Mouse (Mus musculus) left cerebral cortex, adult 18-20 months (tissue): ENCODE results near the gene Dyrk1a. TPM values are rescaled to one million over a fixed set of nuclear protein-coding genes. Genes with fewer than 3 reads are reported as not detected.

Experiments used
- DNase-seq, 2 experiments: peaks; one replicate each; pipeline ENCODE4 v3.0.0; 2021 to 2022; ENCODE audit warnings: low spot score in 2 of 2, mixed read lengths in 1 of 2
- total RNA-seq, 2 experiments: library from RNA; stranded (reverse); gene quantifications; 2 replicates each; pipeline ENCODE4 v1.2.3; 2021

The Dyrk1a gene
- total RNA-seq, 2 experiments from 2014 or later, result 94.8 to 96.3 TPM

- no peak for DNase-seq
These were observed 19.2 kb downstream of the Dyrk1a start for GRCm38 (mm10) chr16:94588974-94589373.

- DNase-seq, result no peak
These were observed 19.8 kb downstream of the Dyrk1a start for GRCm38 (mm10) chr16:94589648-94590047.

DNA sequence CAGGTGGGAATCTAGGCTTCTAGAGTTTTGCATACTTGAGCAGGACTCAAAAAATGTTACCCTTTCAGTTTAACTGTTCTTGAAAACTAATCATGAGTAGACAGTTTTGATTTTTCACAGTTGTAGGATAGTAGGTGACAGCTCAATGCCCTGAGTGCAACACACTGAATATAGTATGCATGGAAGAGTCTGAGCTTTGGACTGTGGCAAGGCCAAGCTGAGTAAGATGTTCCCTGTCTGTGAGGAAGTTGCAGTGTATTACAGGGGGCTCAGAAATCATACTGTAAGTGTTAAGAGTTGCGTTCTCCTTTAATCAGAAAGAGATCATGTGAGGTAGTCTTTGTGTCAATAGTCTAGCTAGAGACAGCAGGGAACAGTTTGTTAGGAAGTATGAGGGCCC lies 20.4 kb downstream of the Dyrk1a start:
- no peak for DNase-seq

DNA sequence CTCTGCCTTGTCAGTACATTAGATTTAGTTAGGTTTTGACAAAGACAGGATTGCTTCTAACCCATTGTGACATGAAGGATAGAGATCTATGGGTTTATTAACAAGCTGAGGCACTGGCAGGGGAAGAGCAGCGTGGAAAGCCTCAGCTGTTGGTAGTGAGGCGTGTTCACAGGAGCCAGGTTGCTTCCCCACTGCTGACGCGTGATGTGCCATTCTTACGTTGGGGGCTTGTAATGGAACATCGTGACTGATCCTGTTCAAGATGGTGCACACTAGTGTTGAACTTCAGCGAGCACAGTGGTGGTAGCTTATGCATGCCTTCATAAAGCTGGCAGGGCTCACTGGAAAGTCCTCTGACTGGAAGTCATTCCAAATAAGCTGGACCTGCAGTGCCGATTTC lies 21.2 kb downstream of the Dyrk1a start:
- no peak for DNase-seq

DNA sequence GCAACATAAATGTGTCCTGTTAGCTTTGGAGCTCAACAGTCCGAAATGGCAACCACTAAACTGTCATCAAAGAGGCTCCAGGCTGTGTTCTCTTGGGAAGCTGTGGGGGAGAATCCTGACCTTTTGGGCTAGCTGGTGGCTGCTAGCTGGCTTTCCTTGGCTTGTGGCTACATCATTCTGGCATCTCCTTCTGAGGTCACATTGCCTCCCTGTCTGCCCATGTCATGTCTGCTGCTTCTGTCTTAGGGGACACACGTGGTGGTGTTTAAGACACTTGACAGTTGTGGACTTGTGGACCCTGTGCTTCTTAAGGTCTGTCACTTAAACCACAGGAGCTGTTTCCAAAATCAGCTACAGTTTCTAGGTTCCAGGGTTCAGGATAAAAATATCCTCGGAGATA lies 21.7 kb downstream of the Dyrk1a start:
- DNase-seq, result no peak

- no peak for DNase-seq
These were observed 26.8 kb downstream of the Dyrk1a start for GRCm38 (mm10) chr16:94596633-94597032.

DNA sequence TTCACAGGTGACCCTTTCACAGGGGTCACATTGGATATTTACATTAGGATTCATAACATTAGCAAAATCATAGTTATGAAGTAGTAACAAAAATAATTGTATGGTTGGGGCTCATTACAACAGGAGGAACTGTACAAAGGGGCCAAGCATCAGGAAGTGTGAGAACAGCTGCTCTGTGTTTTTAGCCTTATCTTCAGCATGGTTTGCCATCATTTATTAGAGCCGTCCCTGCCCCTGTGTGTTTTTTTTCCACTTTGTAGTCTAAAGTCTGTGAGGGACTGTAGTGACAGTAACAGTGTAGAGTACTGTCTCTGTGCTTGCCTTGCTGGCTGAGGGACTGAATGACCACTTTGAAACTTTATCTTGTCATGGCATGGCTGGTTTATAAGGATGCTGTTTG lies 27.8 kb downstream of the Dyrk1a start:
- DNase-seq, result no peak

GRCm38 (mm10) chr16:94599977-94600724 lies 30.3 kb downstream of the Dyrk1a start:
- no peak for DNase-seq

DNA sequence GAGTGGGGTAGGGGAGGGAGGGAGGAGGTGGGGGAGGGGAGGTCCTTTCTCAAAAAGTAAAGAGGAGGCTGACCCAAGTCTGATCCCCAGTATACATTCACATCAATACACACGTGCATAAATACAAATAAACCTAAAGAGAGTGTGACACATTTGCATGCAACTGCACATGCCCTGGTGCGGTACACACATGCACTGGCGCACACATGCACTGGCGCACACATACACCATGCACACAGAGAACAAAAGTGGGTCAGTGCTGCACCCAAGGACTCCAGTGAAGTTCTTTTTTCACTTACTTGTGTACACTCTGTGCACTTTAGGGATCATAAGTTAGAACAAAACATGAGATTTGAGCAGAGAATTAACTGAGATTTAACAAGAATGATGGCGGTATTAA lies 31.3 kb downstream of the Dyrk1a start:
- no peak for DNase-seq

DNA sequence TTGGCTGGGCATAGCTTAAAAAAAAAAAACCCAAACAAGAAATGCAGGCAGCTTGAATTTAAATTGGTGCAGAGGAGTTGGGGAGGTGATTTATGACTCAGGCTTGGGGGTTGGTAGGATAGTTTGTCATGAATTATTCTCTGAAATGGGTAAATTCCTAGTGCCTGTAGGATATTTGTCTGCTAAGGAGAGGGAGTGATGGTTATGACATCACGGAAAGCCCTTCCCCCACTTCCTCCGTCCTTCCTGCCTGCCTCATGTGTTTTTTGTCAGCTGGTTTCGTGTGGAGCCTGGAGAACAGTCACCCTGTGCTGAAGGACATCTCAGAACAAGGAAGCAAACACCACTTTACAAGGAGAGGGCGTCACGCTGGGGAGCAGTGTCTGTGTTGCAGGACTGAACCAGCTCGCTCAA lies 31.7 kb downstream of the Dyrk1a start:
- peak; percentile 48 to 58 for DNase-seq

GRCm38 (mm10) chr16:94602188-94602587 lies 32.4 kb downstream of the Dyrk1a start:
- no peak for DNase-seq

DNA sequence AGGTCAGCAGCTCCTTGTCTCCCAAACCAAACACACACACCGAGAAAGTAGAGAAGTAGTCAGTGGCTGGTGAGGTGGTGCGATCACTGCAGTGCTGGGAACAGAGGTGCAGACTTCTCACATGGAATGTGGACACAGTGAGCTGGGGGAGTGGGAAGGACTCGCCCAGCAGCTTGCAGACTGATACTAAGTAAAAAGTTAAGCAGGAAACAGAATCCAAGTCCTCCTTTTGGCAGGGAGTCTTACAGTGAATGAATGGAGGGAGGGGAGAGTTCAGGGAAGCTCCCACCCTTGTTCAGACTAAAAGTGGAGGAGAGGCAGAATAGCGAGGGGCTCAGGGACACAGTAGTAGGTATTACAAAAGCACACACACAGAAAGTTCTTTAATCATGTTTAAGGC lies 32.9 kb downstream of the Dyrk1a start:
- no peak for DNase-seq

DNA sequence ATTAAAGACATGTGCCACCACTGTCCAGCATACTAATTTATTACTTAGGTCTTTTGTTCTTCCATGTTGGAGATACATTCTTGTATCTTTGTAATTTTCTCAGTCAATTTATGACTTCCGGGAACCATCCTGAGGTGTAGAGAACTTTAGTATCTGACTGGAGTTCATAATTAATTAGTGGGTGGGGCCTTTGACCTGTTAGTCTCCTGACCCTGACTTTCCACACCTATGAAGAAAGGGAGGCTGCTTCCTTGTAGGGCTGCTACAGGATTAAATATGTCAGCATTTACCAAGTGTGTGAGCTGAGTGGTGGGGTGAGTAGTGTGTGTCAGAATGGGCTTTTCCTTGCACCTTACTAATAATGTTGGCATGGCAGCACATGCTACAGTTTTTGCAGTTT lies 36.4 kb downstream of the Dyrk1a start:
- DNase-seq, result no peak

GRCm38 (mm10) chr16:94607468-94607867 lies 37.7 kb downstream of the Dyrk1a start:
- DNase-seq, result no peak

DNA sequence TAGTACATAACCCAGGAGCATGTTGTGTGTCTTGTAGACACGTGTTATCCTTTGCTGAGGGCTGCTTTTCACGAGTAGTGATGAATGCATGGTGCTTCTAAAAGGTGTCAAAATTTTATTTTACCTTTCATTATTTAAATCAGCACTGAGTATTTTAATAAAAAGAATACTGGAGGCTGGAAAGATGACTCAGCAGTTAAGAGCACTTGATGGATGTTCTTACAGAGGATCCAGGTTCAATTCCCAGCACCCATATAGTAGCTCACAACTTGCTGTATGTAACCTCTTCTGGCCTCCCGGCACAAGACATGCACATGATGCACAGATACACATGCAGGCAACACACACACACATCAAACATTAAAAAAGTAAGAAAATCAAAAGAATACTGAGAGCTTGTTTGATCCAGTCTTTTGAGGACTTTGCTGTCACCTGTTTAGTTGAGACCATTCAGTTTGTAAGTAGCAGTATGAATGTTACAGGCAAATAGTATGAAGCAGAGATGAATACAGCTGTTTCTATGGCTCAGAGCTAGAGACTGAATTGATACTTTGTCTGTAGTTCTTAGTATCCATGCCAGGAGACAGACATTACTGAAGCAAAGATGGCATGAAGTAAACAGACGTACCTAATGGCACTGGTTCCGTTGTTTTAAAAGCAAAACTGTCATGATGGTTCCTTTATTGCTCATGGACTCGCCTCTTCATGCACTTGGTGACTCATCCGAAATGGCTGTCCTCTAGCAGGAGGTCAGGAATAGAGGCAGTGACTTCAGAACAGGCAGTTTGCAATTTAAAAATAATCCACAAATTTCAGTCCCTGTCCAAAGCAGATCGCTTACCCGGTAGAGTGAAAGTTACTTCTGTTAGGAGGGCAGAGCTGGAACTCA lies 39.1 kb downstream of the Dyrk1a start:
- DNase-seq, result no peak

DNA sequence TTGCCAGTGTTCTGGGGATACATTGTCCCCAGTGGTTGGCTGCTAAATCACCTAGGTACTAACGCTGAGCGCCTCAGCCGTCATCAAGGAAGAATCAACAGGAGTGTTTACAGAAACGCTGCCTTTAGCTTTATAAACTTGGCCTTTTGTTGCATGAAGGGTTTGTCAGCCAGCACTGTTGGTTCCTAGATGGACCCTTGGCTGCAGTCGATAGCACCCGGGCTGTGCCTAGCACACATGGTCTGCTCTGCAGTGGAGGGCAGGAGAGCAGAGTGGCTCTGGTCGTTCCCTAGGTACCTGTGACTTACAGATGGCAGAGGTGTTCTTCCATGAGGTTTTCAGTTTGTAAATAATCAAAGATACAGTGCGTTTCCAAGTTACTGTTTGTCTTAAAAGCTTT lies 42.8 kb downstream of the Dyrk1a start:
- no peak for DNase-seq

DNA sequence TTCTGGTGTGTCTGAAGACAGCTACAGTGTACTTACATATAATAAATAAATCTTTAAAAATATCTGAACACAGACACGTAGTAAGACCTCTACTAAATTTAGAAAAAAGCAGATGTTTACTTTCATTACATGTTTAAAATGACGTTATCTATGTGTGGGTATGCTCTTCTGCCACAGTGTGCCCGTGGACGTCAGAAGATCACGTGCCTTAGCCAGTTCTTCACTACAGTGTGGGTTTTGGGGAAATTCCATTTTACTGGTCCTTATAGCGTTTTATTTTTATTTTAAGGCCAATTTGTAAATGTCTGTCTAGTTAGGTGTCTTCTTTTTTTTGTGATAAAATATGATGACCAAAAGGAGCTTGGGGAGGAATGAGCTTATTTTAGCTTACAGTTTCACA lies 47.4 kb downstream of the Dyrk1a start:
- no peak for DNase-seq

- peak; percentile 55 to 58 for DNase-seq
These were observed 48.7 kb downstream of the Dyrk1a start for GRCm38 (mm10) chr16:94618543-94618942.

GRCm38 (mm10) chr16:94619301-94619700 lies 49.5 kb downstream of the Dyrk1a start:
- DNase-seq, result no peak

- DNase-seq, result no peak
These were observed 55.1 kb downstream of the Dyrk1a start for GRCm38 (mm10) chr16:94624871-94625270.

- DNase-seq, result no peak
These were observed 55.8 kb downstream of the Dyrk1a start for GRCm38 (mm10) chr16:94625639-94626038.

GRCm38 (mm10) chr16:94627736-94628135 lies 57.9 kb downstream of the Dyrk1a start:
- no peak for DNase-seq
